Mouse (Mus musculus) embryo, embryonic 9.5 days (tissue): ENCODE data around the gene Cybc1.
A peak's percentile ranks its signal among the peaks of the same experiment; 100 is the strongest.

Experiments
- DNase-seq: peaks from one replicate; pipeline ENCODE4 v3.0.0-alpha.2; 2017; ENCODE audit errors: extremely low spot score

Gene Cybc1

GRCm38 (mm10) chr11:121216831-121217230 lies 12.3 kb downstream of the Cybc1 start:
- DNase-seq: no peak

- peak; percentile 99 for DNase-seq
These were observed 24.7 kb downstream of the Cybc1 start, which contains the start of the genes Hexdc and Ogfod3 for GRCm38 (mm10) chr11:121204161-121205006. Gene Hexdc (plus strand): TSS chr11:121204433. Gene Ogfod3 (minus strand): TSS chr11:121204711.

- no peak for DNase-seq
These were observed 25.3 kb downstream of the Cybc1 start for GRCm38 (mm10) chr11:121203859-121204160.

- DNase-seq: peak; percentile 17
These were observed 27.5 kb downstream of the Cybc1 start for GRCm38 (mm10) chr11:121201436-121202198.

DNA sequence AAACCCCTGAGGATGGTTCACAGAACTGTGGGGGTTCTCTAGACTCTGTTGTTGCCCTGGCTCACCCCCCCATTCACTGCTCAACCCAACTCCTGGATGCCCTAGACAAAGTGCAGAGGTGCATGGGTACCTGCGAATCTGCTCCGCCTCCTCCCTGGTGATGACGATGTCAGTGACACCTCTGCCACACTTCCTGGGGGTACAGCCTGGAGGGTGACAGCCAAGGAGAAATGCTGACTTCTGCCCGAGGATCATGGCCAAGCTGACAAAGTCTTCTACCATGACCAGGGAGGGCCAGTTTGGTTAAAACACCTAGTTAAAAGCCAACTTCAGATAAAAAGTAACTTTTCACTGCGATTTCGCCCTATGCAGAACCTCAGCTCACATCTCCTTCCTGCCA lies 28.3 kb downstream of the Cybc1 start:
- no peak for DNase-seq

GRCm38 (mm10) chr11:121199851-121200250 lies 29.3 kb downstream of the Cybc1 start:
- DNase-seq: no peak

GRCm38 (mm10) chr11:121198622-121199021 lies 30.5 kb downstream of the Cybc1 start:
- DNase-seq: no peak

GRCm38 (mm10) chr11:121193415-121193814 lies 35.7 kb downstream of the Cybc1 start:
- DNase-seq: no peak

DNA sequence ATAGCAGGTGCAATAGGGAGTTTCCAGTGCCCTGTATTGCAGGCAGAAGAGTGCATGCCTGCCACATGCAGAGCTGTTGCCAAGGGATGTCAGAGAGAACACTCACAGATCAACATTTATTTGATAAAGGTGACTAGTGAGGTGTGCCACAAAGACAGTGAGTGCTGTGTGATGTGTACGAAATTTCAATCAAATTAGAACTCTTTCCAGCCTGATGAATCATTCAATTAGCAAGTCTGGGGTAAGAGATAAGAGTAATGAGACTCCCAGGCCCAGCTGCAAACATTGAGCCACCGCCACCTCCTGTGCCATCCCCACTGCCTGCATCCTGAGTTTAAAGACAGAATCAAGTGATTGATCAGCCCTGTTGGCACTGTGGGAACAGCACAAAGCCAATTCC lies 36.4 kb downstream of the Cybc1 start:
- no peak for DNase-seq

GRCm38 (mm10) chr11:121189681-121190080 lies 39.4 kb downstream of the Cybc1 start:
- no peak for DNase-seq

DNA sequence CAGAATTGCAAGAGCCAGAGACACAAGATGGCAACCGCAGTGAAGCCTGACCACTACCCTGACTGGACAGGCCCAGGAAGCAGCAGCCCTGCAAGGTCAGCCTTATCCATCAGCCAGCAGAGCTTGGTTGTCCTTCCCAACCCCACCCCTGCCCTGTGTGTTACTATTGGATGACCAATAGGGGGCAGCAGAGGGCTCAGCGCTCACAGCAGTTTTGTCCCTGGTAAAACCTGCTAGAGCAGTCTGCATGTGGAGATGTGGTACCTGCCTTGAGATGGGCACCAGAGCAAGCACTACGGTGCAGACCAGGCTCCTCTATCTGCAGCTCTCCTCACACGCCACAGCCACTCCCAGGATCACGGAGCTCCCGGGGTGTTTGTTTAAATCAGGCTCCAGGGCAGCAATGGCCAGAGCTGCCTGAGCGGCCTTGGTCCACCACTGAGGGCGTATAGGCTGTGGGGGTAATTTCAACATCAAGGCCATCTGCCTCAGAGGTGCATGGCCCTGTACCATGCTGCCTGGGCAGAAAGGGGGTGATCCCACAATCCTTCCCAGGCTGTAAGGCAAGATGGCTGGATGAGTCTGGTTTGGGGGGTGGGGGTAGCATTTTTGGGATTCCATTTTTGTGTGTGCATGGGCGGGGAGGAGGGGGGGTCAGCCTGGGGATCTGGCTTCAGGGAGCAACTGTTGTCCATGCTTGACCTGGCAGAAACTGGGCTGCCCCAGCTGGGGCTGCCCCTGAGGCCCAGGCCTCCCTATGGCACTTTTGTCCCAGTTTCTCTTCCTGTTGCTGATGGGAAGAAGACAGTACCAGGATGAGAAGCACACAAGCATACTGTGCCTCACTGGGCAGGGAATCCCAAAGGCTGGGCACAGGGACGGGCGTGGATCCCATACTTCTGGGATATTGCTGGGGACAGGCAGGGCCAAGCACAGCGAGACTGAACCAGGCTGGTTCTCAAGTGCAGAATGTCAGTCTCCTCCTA lies 52.5 kb downstream of the Cybc1 start:
- DNase-seq: peak; percentile 72

GRCm38 (mm10) chr11:121174234-121174633 lies 54.9 kb downstream of the Cybc1 start:
- no peak for DNase-seq

DNA sequence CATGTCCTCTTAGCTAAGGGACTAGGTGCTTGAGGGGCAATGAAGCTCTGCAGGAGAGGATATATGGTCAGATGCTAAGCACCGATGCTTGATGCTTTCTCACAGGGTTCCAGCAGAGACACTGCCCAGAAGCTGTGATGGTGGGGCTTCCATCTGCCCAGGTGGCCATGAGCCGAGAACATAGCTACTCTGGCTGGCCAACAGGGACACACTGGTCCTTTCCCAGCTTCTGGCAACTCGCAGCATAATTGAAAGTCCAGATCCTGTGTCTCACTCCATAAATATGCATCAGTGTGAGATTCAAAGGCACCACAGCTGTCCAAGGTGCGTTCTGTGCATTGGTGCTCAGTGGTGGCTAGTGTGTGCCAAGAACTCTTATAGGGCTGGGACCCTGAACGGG lies 55.9 kb downstream of the Cybc1 start:
- DNase-seq: no peak
